In genomic region chr4:109098861-109099260, GRCm38 (mm10) we compare ENCODE assay signal across 20 mouse cellular contexts.
A peak's percentile ranks its signal among the peaks of the same experiment; 100 is the strongest.
DNase-seq lines count a peak whose midpoint lies in the region; ATAC-seq lines count a peak whose summit lies in the region.
"Had no signal": no experiment of that assay in that cellular context is flagged by ENCODE, and none has a peak within 500 bp of the region (broad histone marks: within the 10 kb centered on the region; RNA-seq: fewer than 3 reads in every experiment).

No protein-coding gene starts in this region.

- peaks cover 10% of the 10 kb centered on the region for H3K36me3 ChIP-seq in heart, embryonic 12.5 days
- H3K36me3 ChIP-seq in liver, embryonic 12.5 days, result peaks cover 18% of the 10 kb centered on the region
- peaks cover 19% of the 10 kb centered on the region; the same call in 1 of the 2 replicates for H3K36me3 ChIP-seq in liver, embryonic 15.5 days (replicated peaks)

- H3K27ac ChIP-seq in heart, embryonic 12.5 days (ENCODE audit: poor library complexity, severe bottlenecking), result no peak overlapping the region
- H3K27ac ChIP-seq in liver, embryonic 12.5 days, result peak overlapping the region; percentile 70; the same call in 1 of the 2 replicates
- H3K27ac ChIP-seq in liver, embryonic 15.5 days (replicated peaks), result 0 out of 2 replicates have a peak overlapping the region, but pooled peaks have one; percentile 16
- H3K27ac ChIP-seq: heart, adult 2 months; heart, embryonic 10.5 days; hindbrain, embryonic 12.5 days; hindbrain, embryonic 15.5 days had no signal

- H3K4me3 ChIP-seq in heart, embryonic 12.5 days, result no peak overlapping the region
- H3K4me3 ChIP-seq in liver, embryonic 12.5 days, result no peak overlapping the region
- H3K4me3 ChIP-seq in liver, embryonic 15.5 days (replicated peaks), result no peak overlapping the region
- H3K4me3 ChIP-seq: heart, adult 2 months; heart, embryonic 10.5 days; hindbrain, embryonic 12.5 days; hindbrain, embryonic 15.5 days had no signal

- WGBS in heart, embryonic 12.5 days, result 93% methylated on average over 3 of the region's 3 CpGs
- WGBS in liver, embryonic 12.5 days (ENCODE audit: insufficient replicate concordance), result 53% methylated on average over 3 of the region's 3 CpGs
- 68% methylated on average over 3 of the region's 3 CpGs for WGBS in liver, embryonic 15.5 days (ENCODE audit: insufficient replicate concordance)

- H3K4me2 ChIP-seq in heart, embryonic 12.5 days, result no peak overlapping the region
- peak overlapping the region; percentile 38 for H3K4me2 ChIP-seq in liver, embryonic 12.5 days
- H3K4me2 ChIP-seq in liver, embryonic 15.5 days, result no peak overlapping the region; the same call in 1 of the 2 replicates
- H3K4me2 ChIP-seq: hindbrain, embryonic 12.5 days; hindbrain, embryonic 15.5 days had no signal

- H3K27me3 ChIP-seq in heart, embryonic 12.5 days (replicated peaks), result 0 out of 2 replicates have a peak, but pooled peaks cover 3% of the 10 kb centered on the region
- no peaks in the 10 kb centered on the region for H3K27me3 ChIP-seq in liver, embryonic 12.5 days (replicated peaks)
- no peaks in the 10 kb centered on the region for H3K27me3 ChIP-seq in liver, embryonic 15.5 days
- H3K27me3 ChIP-seq: hindbrain, embryonic 12.5 days; hindbrain, embryonic 15.5 days had no signal

- no peak for ATAC-seq in heart, embryonic 12.5 days (ENCODE audit: insufficient number of reproducible peaks, low FRiP score)
- ATAC-seq in liver, embryonic 12.5 days, result peak; percentile 83
- ATAC-seq in liver, embryonic 15.5 days (ENCODE audit: insufficient read depth), result peak; percentile 70; the same call in 1 of the 2 replicates
- ATAC-seq: forebrain, embryonic 14.5 days; forebrain, postnatal 0 days had no signal

- DNase-seq in heart, adult 11 months, result peak; percentile 4
- no peak for DNase-seq in cerebellum, postnatal 25 days
- DNase-seq in frontal cortex, postnatal 36 days (ENCODE audit: low spot score in 2 of 2), result no peak
- DNase-seq: adrenal gland, adult 2 months; adrenal gland, postnatal 14 days; cerebellum, adult 11 months; cerebellum, adult 2 months; cerebellum, adult 9-11 months; cerebellum, postnatal 36 days; embryo, embryonic 11 days; forebrain, postnatal 0 days; gastrocnemius, postnatal 25 days; heart, adult 2 months had no signal

- no peaks in the 10 kb centered on the region for H3K9me3 ChIP-seq in heart, embryonic 12.5 days (replicated peaks)
- no peaks in the 10 kb centered on the region for H3K9me3 ChIP-seq in liver, embryonic 12.5 days (replicated peaks)
- no peaks in the 10 kb centered on the region for H3K9me3 ChIP-seq in liver, embryonic 15.5 days (replicated peaks)
- H3K9me3 ChIP-seq: heart, embryonic 10.5 days; hindbrain, embryonic 12.5 days; hindbrain, embryonic 15.5 days had no signal

- no peak overlapping the region for H3K9ac ChIP-seq in heart, embryonic 12.5 days
- no peak overlapping the region for H3K9ac ChIP-seq in liver, embryonic 12.5 days
- H3K9ac ChIP-seq in liver, embryonic 15.5 days, result no peak overlapping the region
- H3K9ac ChIP-seq: forebrain, postnatal 0 days; hindbrain, embryonic 12.5 days; hindbrain, embryonic 15.5 days had no signal

- H3K4me1 ChIP-seq in heart, embryonic 12.5 days (replicated peaks), result peaks cover 17% of the 10 kb centered on the region
- peaks cover 28% of the 10 kb centered on the region for H3K4me1 ChIP-seq in liver, embryonic 12.5 days
- peaks cover 11% of the 10 kb centered on the region for H3K4me1 ChIP-seq in liver, embryonic 15.5 days (replicated peaks)
- H3K4me1 ChIP-seq: hindbrain, embryonic 12.5 days had no signal
